Mouse (Mus musculus): ENCODE results near the gene OR5BS1P. TPM values are rescaled to one million over a fixed set of nuclear protein-coding genes. Genes with fewer than 3 reads are reported as not detected.
A peak's percentile ranks its signal among the peaks of the same experiment; 100 is the strongest.
"Not testable (repeated sequence)": the region's sequence is repeated elsewhere in the genome, so short reads cannot be mapped to it uniquely, and the experiment has no call there.

The OR5BS1P gene
- polyA plus RNA-seq, 1 experiment from 2014 or later = not detected

- no peak for ATAC-seq
- Histone ChIP-seq H3K9me3 (no peaks in the 10 kb centered on the region), H3K4me2 (replicated peaks) (no peak overlapping the region), H3K4me3 (replicated peaks) (no peak overlapping the region), H3K27me3 (no peaks in the 10 kb centered on the region), H3K9ac (replicated peaks) (no peak overlapping the region), H3K4me1 (replicated peaks) (peaks cover 8% of the 10 kb centered on the region), H3K27ac (no peak overlapping the region), H3K36me3 (no peaks in the 10 kb centered on the region)
- WGBS = 47% methylated on average over 2 of the region's 2 CpGs
Observed at GRCm38 (mm10) chr15:98509387-98509786, 39.7 kb downstream of the OR5BS1P start.

DNA sequence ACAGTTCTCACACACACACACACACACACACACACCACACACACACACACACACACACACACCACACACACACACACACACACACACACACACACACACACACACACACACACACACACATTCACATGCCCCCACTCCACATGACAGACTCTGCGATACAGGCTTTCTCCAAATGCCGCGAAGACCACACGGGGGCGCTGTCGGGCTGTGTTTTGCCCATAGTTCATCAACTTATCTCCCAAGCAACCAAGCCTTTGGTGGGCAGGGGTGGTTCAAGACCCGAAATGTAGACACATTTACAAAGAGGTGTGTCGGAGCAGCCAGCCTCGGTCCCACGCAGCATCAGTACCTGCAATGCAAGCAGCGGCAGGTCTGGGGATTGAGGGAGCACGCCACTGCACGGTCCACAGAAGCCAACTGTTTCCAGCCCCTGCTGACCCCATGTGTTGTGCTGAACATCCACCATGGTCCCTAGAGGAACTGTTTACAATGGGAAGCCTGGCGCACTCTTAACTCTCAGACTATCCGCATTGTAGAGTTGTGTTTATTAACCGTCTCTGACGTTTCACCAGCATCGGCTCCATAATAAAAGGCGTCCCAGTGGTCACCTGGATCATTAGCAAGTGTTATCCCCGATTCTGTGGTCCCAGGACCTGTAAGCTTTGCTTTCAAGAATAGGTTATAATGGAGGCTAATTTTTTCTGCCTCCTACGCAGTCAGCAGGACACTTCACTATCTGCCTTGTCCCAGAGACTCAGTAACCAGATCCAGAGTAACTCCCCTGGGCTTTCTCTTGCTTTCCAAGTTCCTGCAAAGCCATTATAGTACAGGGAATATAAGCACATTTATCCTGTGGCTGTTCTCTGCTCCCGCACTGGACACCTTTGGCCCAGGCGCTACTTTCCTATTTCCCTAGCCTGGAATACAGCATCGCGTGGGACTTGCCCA lies 41.0 kb downstream of the OR5BS1P start:
- no peaks in the 10 kb centered on the region for H3K27me3 ChIP-seq
- WGBS = 31% methylated on average over 25 of the region's 25 CpGs
- 0 out of 2 replicates have a peak overlapping the region, but pooled peaks have one; percentile 28 for H3K9ac ChIP-seq (replicated peaks)
- H3K27ac ChIP-seq = no peak overlapping the region
- H3K9me3 ChIP-seq = no peaks in the 10 kb centered on the region
- peaks cover 5% of the 10 kb centered on the region; the same call in 1 of the 2 replicates for H3K36me3 ChIP-seq
- peak; percentile 50 for ATAC-seq
- H3K4me3 ChIP-seq (replicated peaks) = peak overlapping the region; percentile 22; the same call in 1 of the 2 replicates
- H3K4me2 ChIP-seq (replicated peaks) = peak overlapping the region; percentile 51
- peaks cover 8% of the 10 kb centered on the region for H3K4me1 ChIP-seq (replicated peaks)

DNA sequence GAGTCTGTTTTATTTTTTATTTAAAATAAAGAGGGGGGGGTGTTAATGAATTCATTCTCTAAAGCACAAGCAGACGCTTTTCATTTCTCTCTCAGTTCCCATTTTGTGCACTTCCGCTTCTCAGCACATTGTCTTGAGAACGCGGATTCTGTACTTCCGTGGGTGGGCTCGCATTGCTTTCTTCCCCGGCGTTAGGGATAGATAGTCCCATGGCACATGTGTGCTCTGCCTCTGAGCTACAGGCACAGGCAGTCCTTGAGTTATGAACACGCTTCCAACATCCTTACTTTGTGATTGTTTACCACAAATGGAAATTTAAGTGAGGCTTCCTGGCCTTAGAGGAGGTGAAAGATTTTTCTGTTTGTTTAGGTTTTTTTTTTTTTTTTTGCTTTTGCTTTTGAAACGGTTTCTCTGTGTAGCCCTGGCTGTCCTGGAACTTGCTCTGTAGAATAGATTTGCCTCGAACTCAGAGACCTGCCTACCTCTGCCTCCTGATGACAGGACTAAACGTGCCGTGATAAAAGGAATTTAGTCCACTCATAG lies 41.8 kb downstream of the OR5BS1P start:
- Histone ChIP-seq H3K4me2 (replicated peaks) (peak overlapping the region; percentile 51; the same call in 1 of the 2 replicates), H3K27ac (no peak overlapping the region), H3K4me3 (replicated peaks) (no peak overlapping the region), H3K27me3 (no peaks in the 10 kb centered on the region), H3K36me3 (peaks cover 10% of the 10 kb centered on the region; the same call in 1 of the 2 replicates), H3K4me1 (replicated peaks) (peaks cover 8% of the 10 kb centered on the region), H3K9ac (replicated peaks) (no peak overlapping the region), H3K9me3 (no peaks in the 10 kb centered on the region)
- ATAC-seq = no peak
- 52% methylated on average over 13 of the region's 13 CpGs for WGBS

DNA sequence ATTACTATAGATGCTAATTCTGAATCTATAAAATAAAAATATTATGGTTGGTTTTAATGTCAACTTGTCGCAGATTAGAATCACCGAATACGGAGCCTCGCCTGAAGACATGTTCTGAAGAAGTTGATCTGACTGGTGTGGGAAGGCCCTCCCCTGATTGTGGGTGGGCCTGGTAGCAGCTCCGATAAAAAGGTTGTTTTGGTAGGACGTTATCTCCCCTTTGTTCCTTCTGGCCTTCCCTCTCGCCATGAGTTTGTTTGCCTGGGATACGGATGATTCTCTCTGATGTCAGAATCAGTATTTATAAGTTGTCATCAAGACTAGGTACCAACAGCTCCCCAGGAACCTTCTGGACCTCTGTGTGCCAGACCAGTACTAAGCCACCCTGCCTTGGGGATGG lies 42.5 kb downstream of the OR5BS1P start:
- no peak overlapping the region for H3K4me2 ChIP-seq (replicated peaks)

DNA sequence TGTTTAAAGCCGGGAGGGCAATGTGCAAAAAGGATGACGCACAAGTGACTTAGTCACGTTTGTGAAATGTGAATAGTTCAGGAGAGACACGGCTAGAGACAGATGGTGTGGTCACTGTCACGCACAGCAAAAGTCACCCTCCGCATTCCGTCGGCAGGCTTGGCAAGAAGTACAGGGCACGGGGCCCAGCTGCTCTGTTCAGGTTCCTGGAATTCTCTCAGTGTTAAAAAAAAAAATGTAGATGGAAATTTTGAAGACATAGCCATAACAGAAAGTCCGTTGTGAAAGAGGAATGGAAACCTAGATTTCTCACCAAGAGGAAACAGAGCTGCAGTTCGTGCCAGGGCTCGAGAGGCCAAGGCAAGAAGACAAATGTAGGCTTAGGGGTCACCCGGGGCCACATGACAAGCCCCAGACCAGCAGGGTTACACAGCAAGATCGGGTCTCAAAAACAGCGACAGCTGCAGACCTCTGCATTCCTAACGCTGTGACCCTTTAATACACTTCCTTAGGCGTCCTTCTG lies 43.2 kb downstream of the OR5BS1P start:
- ATAC-seq = no peak
- Histone ChIP-seq H3K4me3 (replicated peaks) (no peak overlapping the region), H3K4me1 (replicated peaks) (peaks cover 8% of the 10 kb centered on the region), H3K27me3 (no peaks in the 10 kb centered on the region), H3K4me2 (replicated peaks) (no peak overlapping the region), H3K36me3 (peaks cover 15% of the 10 kb centered on the region), H3K27ac (no peak overlapping the region), H3K9me3 (no peaks in the 10 kb centered on the region), H3K9ac (replicated peaks) (no peak overlapping the region)
- 55% methylated on average over 17 of the region's 17 CpGs for WGBS

More for the DNA sequence above, 42.5 kb downstream of the OR5BS1P start:
- no peaks in the 10 kb centered on the region for H3K9me3 ChIP-seq
- no peak overlapping the region for H3K9ac ChIP-seq (replicated peaks)
- no peaks in the 10 kb centered on the region for H3K27me3 ChIP-seq
- H3K27ac ChIP-seq = no peak overlapping the region
- ATAC-seq = no peak
- H3K4me3 ChIP-seq (replicated peaks) = no peak overlapping the region
- 57% methylated on average over 8 of the region's 8 CpGs for WGBS
- H3K36me3 ChIP-seq = peaks cover 10% of the 10 kb centered on the region; the same call in 1 of the 2 replicates
- H3K4me1 ChIP-seq (replicated peaks) = peaks cover 8% of the 10 kb centered on the region

DNA sequence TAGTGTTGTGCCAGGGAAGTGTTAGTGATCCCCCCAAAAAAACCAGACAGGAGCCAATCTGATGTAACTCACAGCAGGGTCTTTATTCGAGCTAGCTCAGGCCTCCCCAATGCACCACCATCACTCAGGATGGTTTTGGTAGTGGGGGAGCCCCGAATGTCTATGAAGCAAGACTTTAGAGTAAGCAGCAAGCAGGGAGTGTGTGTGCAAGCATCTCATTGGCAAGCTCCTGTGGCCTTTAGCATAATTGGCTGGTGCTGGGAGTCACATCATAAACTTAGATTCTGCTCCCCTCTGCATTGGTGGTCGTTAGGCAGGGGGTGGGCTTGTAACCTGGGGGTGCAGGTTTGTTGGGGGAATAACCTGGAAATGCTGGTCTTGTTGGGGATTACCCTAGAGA lies 44.0 kb downstream of the OR5BS1P start:
- WGBS = 80% methylated on average over 3 of the region's 3 CpGs
- H3K4me3 ChIP-seq (replicated peaks); H3K27ac ChIP-seq: not testable (repeated sequence)

GRCm38 (mm10) chr15:98514146-98514545 lies 44.5 kb downstream of the OR5BS1P start:
- Histone ChIP-seq H3K27me3 (no peaks in the 10 kb centered on the region), H3K4me2 (replicated peaks) (no peak overlapping the region), H3K9me3 (no peaks in the 10 kb centered on the region), H3K36me3 (peaks cover 22% of the 10 kb centered on the region), H3K4me3 (replicated peaks) (no peak overlapping the region), H3K27ac (no peak overlapping the region), H3K9ac (replicated peaks) (no peak overlapping the region), H3K4me1 (replicated peaks) (peaks cover 8% of the 10 kb centered on the region)
- no peak for ATAC-seq
- 89% methylated on average over 8 of the region's 8 CpGs for WGBS

More for the DNA sequence above, 44.0 kb downstream of the OR5BS1P start:
- ATAC-seq; H3K9ac ChIP-seq (replicated peaks); H3K4me2 ChIP-seq (replicated peaks); H3K9me3 ChIP-seq; H3K27me3 ChIP-seq; H3K4me1 ChIP-seq (replicated peaks): not testable (repeated sequence)
- H3K36me3 ChIP-seq = peaks cover 22% of the 10 kb centered on the region

GRCm38 (mm10) chr15:98514845-98515244 lies 45.1 kb downstream of the OR5BS1P start:
- not testable (repeated sequence) for H3K27me3 ChIP-seq; H3K4me2 ChIP-seq (replicated peaks); H3K4me1 ChIP-seq (replicated peaks); H3K9me3 ChIP-seq; H3K9ac ChIP-seq (replicated peaks); ATAC-seq; H3K27ac ChIP-seq; H3K4me3 ChIP-seq (replicated peaks)
- H3K36me3 ChIP-seq = peaks cover 28% of the 10 kb centered on the region
- WGBS = 88% methylated on average over 2 of the region's 2 CpGs

- WGBS = 72% methylated on average over 16 of the region's 16 CpGs
- Histone ChIP-seq H3K9me3 (no peaks in the 10 kb centered on the region), H3K4me1 (replicated peaks) (0 out of 2 replicates have a peak, but pooled peaks cover 3% of the 10 kb centered on the region), H3K27me3 (no peaks in the 10 kb centered on the region), H3K27ac (no peak overlapping the region), H3K36me3 (peaks cover 54% of the 10 kb centered on the region), H3K4me3 (replicated peaks) (no peak overlapping the region), H3K4me2 (replicated peaks) (no peak overlapping the region), H3K9ac (replicated peaks) (no peak overlapping the region)
- 0 out of 2 replicates have a peak, but pooled peaks have one; percentile 24 for ATAC-seq
Observed at GRCm38 (mm10) chr15:98517380-98518355, 48.0 kb downstream of the OR5BS1P start.

DNA sequence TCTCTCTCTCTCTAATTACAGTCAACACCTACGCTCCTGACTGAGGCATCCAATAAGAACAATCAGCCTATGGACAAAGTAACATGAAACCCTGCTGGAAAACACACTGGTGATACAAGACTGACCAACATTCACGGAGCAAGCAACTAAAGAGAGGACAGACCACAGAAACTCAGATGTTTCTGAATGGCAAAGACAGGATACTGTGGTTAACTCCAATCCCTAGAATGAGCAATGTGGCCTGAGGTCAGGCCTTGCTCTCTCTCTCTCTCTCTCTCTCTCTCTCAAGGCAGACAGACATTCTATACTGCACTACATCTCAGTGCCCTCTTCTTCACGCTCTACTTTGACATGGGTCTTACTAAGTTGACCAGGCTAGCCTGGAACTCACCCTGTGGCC lies 51.5 kb downstream of the OR5BS1P start:
- Histone ChIP-seq H3K36me3 (peaks cover 78% of the 10 kb centered on the region), H3K27ac (no peak overlapping the region), H3K9me3 (no peaks in the 10 kb centered on the region), H3K4me3 (replicated peaks) (no peak overlapping the region), H3K4me1 (replicated peaks) (0 out of 2 replicates have a peak, but pooled peaks cover 3% of the 10 kb centered on the region), H3K4me2 (replicated peaks) (no peak overlapping the region), H3K9ac (replicated peaks) (no peak overlapping the region), H3K27me3 (no peaks in the 10 kb centered on the region)
- 95% methylated on average over 3 of the region's 3 CpGs for WGBS
- no peak for ATAC-seq

GRCm38 (mm10) chr15:98526057-98526456 lies 56.4 kb downstream of the OR5BS1P start:
- no peak for ATAC-seq
- no peak overlapping the region for H3K27ac ChIP-seq
- no peaks in the 10 kb centered on the region for H3K27me3 ChIP-seq
- 77% methylated on average over 5 of the region's 5 CpGs for WGBS
- peaks cover 89% of the 10 kb centered on the region for H3K36me3 ChIP-seq
- H3K4me2 ChIP-seq (replicated peaks) = no peak overlapping the region
- no peak overlapping the region for H3K9ac ChIP-seq (replicated peaks)
- H3K9me3 ChIP-seq = no peaks in the 10 kb centered on the region
- H3K4me3 ChIP-seq (replicated peaks) = no peak overlapping the region
- peaks cover 6% of the 10 kb centered on the region for H3K4me1 ChIP-seq (replicated peaks)

All from midbrain, embryonic 13.5 days (tissue).